Mouse (Mus musculus) hindbrain, postnatal 0 days (tissue): ENCODE measurements at regions not wholly inside any gene's neighbourhood (a gene's known extent, or its start where the extent isn't known, plus 50 kb on each side); places are given as distances from the start of the nearest gene placed in this dataset.

Experiments used
- ATAC-seq: fragments of 200-750 bp; cut with Nextera tagmentation; 2 replicates; pipeline ENCODE4 v1.8.0; 2017; ENCODE audit warnings: mild to moderate bottlenecking, moderate TSS enrichment, moderate library complexity
- DNase-seq: peaks from one replicate; pipeline ENCODE4 v3.0.0-alpha.2; 2015; ENCODE audit warnings: low spot score
- H3K27ac ChIP-seq: fragments of 300-500 bp; sonication (generic); 2 replicates; pipeline ENCODE4 v1.5.1; 2014; ENCODE audit warnings: mild to moderate bottlenecking
- H3K27me3 ChIP-seq: fragments of 300-500 bp; sonication (generic); 2 replicates; pipeline ENCODE4 v1.6.1; 2014; ENCODE audit warnings: low read length, mixed read lengths; ENCODE audit not compliant: insufficient read depth
- H3K36me3 ChIP-seq: fragments of 300-500 bp; sonication (generic); 2 replicates; pipeline ENCODE4 v1.6.1; 2014; ENCODE audit warnings: low read length, mixed read lengths; ENCODE audit not compliant: insufficient read depth
- H3K4me1 ChIP-seq: fragments of 300-500 bp; sonication (generic); 2 replicates; pipeline ENCODE4 v1.6.1; 2014; ENCODE audit warnings: antibody characterized with exemption, low read length, mixed read lengths; ENCODE audit not compliant: insufficient read depth
- H3K4me2 ChIP-seq: fragments of 300-500 bp; sonication (generic); 2 replicates; pipeline ENCODE4 v1.6.1; 2014; ENCODE audit warnings: low read depth, mild to moderate bottlenecking, low read length, moderate library complexity, mixed read lengths
- H3K4me3 ChIP-seq: fragments of 300-500 bp; sonication (generic); 2 replicates; pipeline ENCODE4 v1.5.1; 2014; ENCODE audit warnings: low read length
- H3K9ac ChIP-seq: fragments of 300-500 bp; sonication (generic); replicated peaks from 2 replicates; pipeline ENCODE4 v1.6.1; 2014; ENCODE audit warnings: mild to moderate bottlenecking, low read length, moderate library complexity, mixed read lengths
- H3K9me3 ChIP-seq: fragments of 300-500 bp; sonication (generic); 2 replicates; pipeline ENCODE4 v1.6.1; 2016; ENCODE audit warnings: low read length, mixed read lengths
- CTCF ChIP-seq: IDR thresholded peaks from 2 replicates; pipeline ENCODE4 v1.5.1; 2016; ENCODE audit warnings: antibody characterized with exemption, control low read depth, low read depth
- WGBS: fragments of 180-500 bp; shearing (Covaris S2); extraction: QIAGEN DNeasy Blood & Tissue Kit; methylation state at CpG from one replicate; pipeline ENCODE4 v1.1.7; 2014; 5-methylcytosine and 5-hydroxymethylcytosine counted together

DNA sequence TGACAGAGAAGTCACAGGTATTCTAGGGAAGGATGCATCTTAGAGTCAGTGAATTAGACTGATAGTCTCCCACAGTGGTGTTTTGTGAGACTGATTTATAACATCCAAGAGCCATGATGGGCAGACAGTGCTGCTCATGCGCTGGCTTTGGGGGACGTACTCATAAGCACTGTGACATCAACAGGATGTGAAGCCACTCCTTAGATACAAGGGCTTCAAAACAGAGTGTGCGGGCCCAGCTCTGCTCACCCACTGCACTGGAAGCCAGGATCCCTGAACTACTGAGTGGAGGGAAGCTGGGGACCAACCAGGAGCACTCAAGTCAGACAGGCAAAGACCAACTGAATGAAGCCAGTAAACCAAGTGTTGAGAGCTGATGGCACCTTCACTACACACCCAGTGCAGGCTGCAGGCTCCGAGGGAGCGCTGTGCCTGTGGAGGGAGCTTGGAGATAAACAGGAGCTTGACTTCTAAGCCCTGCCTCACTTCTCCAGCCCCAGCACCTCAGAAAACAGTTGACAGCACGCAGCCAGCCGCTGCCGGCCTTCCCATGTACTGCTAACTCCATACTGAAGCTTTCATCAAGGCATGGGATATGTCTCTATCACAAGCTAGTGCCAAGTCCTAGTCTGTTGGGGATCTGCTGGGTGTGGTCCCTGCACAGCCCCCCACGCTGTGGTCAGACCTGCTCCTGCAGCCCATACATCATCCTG lies 200.0 kb downstream of the Cyp26b1 start:
- H3K9ac ChIP-seq: no peak overlapping the region
- no peak overlapping the region for H3K4me2 ChIP-seq
- H3K4me1 ChIP-seq: no peaks in the 10 kb centered on the region
- ATAC-seq: no peak
- no peak overlapping the region for H3K4me3 ChIP-seq
- no peaks in the 10 kb centered on the region for H3K27me3 ChIP-seq
- no peak for DNase-seq
- WGBS: 81% methylated on average over 9 of the region's 9 CpGs
- H3K36me3 ChIP-seq: no peaks in the 10 kb centered on the region
- H3K9me3 ChIP-seq: no peaks in the 10 kb centered on the region
- TF ChIP-seq CTCF: no peak
- H3K27ac ChIP-seq: no peak overlapping the region

DNA sequence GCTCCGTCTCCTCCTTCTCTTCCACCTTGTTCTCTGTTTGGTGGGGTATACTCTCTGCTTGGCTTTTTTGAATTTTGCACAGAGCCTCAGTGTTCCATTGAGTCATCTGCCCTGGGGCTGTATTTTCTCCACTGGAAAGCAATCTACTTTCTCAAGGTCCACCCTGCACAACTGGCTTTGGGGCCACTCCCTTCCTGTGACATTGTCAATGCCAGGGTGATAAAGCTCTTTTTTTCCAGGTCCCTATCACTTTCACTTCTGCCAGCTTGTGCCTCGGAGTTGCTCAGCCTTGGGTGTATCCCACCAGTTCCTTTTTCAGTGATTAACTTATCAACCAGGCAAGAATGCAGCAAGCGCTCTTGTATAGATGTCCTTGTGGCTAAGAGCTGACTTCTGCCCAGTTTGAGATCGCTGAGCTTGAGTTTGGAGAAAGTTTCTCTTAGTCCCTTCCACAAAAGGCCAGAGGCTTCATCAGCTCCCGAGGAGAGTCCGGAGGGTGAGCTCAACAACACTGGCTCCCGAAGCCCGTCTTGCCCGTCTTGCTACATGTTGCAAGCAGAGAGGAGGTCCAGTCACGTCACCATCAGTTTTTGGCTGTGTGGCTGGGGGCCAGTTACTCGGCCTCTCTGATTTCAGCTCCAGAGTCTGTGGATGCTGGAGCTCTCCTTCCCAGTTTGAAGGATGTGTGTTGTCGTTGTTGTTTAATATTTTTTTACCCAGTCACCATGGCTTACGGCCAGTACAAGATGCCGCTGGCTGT lies 200.8 kb downstream of the Cyp26b1 start:
- TF ChIP-seq CTCF: no peak
- Histone ChIP-seq H3K4me3 (no peak overlapping the region), H3K4me2 (no peak overlapping the region), H3K9ac (no peak overlapping the region), H3K27me3 (no peaks in the 10 kb centered on the region), H3K9me3 (no peaks in the 10 kb centered on the region), H3K36me3 (no peaks in the 10 kb centered on the region), H3K4me1 (no peaks in the 10 kb centered on the region), H3K27ac (no peak overlapping the region)
- ATAC-seq (no peak), DNase-seq (no peak)
- WGBS: 92% methylated on average over 14 of the region's 14 CpGs

DNA sequence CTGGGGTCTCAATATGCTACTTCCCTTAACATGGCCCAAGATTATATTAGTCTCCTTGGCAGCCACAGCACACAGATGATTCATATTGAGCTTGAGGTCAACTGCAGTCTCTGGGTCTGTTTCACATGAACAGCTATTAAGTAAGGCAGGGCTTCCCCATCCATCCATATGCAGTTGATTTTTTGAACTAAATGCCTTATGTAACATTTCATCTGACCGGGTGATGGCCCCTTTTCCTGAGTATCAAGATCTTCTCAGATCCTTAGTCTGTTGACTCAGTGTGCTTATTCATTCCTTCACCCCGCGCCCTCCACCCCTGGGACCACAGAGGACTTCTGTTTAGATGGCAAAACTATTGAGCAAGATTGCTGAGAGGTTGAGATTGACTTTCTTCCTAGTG lies 202.7 kb downstream of the Cyp26b1 start:
- H3K36me3 ChIP-seq: no peaks in the 10 kb centered on the region
- no peak overlapping the region for H3K4me2 ChIP-seq
- no peaks in the 10 kb centered on the region for H3K9me3 ChIP-seq
- DNase-seq (no peak), ATAC-seq (no peak)
- H3K27ac ChIP-seq: no peak overlapping the region
- no peaks in the 10 kb centered on the region for H3K27me3 ChIP-seq
- no peak overlapping the region for H3K9ac ChIP-seq
- no peak for TF ChIP-seq CTCF
- H3K4me1 ChIP-seq: no peaks in the 10 kb centered on the region
- 92% methylated on average over 3 of the region's 3 CpGs for WGBS
- no peak overlapping the region for H3K4me3 ChIP-seq

DNA sequence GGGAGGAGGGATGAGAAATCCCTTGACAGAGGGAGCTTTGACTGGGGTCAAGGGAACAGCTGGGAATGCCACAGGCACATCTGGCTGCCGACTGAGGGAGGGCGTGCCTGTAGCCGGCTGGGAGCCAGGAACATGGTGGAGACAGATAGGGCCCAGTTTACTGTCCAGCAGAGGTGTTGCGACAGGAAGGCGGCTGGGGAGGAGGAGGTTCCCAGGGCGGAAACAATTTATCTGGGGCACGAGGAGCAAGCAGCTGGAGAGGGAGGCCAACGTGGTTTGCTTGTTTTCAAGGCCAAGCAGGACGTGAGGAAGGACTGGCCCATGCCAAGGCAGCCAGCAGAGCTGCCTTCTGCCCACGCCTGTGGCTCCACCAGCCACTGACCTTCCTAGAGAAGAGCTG lies 208.0 kb downstream of the Cyp26b1 start:
- WGBS: 46% methylated on average over 10 of the region's 10 CpGs
- no peak for TF ChIP-seq CTCF

DNA sequence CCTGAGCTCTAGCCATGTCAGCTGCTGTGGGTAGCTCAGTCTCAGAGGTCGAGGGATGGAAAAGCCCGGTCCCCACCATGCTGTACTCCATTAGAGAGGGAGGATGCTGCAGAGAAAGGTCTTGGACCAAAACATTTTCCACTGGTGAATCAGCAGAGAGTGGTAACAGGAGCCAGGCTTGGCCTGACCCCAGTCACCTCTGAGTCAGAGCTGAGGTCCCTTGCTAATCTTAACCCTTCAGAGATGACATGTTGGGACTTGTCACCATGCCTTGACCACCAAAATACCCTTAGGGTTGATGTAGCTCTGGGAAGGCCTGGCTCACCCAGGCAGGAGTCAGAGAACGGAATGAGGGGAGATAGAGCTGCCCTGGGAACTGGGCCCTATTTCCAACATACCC lies 210.0 kb downstream of the Cyp26b1 start:
- H3K4me1 ChIP-seq: no peaks in the 10 kb centered on the region
- H3K9ac ChIP-seq: no peak overlapping the region
- TF ChIP-seq CTCF: no peak
- WGBS: 84% methylated on average over 3 of the region's 3 CpGs
- H3K9me3 ChIP-seq: no peaks in the 10 kb centered on the region
- no peak overlapping the region for H3K27ac ChIP-seq
- no peaks in the 10 kb centered on the region for H3K27me3 ChIP-seq
- ATAC-seq: no peak
- no peak overlapping the region for H3K4me2 ChIP-seq
- H3K36me3 ChIP-seq: no peaks in the 10 kb centered on the region
- DNase-seq: no peak
- no peak overlapping the region for H3K4me3 ChIP-seq

More for the DNA sequence above, 208.0 kb downstream of the Cyp26b1 start:
- Histone ChIP-seq H3K27me3 (no peaks in the 10 kb centered on the region), H3K4me3 (no peak overlapping the region), H3K36me3 (no peaks in the 10 kb centered on the region), H3K9me3 (no peaks in the 10 kb centered on the region), H3K27ac (no peak overlapping the region), H3K4me2 (no peak overlapping the region), H3K9ac (no peak overlapping the region), H3K4me1 (no peaks in the 10 kb centered on the region)
- no peak for ATAC-seq
- DNase-seq: no peak

DNA sequence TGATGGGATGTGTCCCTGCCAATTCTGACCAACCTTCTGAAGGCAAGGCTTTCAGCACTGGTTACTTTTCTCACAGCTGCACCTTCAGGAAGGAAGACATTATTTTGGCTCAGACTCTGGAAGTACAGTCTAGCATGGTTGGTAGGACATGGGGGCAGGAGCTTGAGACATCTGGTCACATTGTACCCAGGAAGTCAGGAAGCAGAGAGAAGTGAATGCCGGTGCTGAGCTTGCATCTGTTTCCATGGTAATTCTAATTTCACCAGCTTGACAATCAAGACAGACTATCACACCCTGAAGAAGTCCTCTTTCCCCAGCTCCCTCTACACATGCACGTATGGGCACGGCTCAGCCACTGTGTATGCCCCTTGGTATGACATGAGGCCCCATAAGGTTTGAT lies 210.6 kb downstream of the Cyp26b1 start:
- WGBS: 75% methylated on average over 3 of the region's 3 CpGs
- DNase-seq: no peak
- no peak for ATAC-seq

DNA sequence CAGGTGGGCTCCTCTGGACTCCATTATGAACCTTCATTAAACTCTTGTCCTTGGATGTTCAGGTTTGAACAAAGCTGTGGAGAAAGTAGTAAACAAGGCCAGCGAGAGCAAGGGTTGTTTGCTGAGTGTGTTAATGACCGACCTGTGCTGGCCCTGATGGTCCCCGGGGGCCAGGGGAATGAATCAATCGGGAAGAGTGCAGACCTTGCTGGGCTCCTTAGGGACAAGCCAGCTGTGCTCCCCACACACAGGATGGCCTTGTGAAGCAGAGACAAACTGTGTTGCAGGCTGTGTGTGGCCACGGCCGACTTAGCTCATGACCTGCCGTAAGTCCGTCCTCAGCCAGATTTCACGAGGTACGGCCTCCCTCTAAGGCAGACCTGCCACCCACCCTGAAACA lies 212.1 kb downstream of the Cyp26b1 start:
- Histone ChIP-seq H3K27me3 (no peaks in the 10 kb centered on the region), H3K9ac (no peak overlapping the region), H3K9me3 (no peaks in the 10 kb centered on the region), H3K36me3 (no peaks in the 10 kb centered on the region), H3K27ac (no peak overlapping the region), H3K4me1 (no peaks in the 10 kb centered on the region), H3K4me2 (no peak overlapping the region), H3K4me3 (no peak overlapping the region)
- DNase-seq (no peak), ATAC-seq (no peak)
- WGBS: 90% methylated on average over 10 of the region's 10 CpGs
- no peak for TF ChIP-seq CTCF

More for the DNA sequence above, 210.6 kb downstream of the Cyp26b1 start:
- Histone ChIP-seq H3K4me3 (no peak overlapping the region), H3K4me1 (no peaks in the 10 kb centered on the region), H3K9me3 (no peaks in the 10 kb centered on the region), H3K27me3 (no peaks in the 10 kb centered on the region), H3K9ac (no peak overlapping the region), H3K4me2 (no peak overlapping the region), H3K36me3 (no peaks in the 10 kb centered on the region), H3K27ac (no peak overlapping the region)
- no peak for TF ChIP-seq CTCF
